Mouse (Mus musculus) urinary bladder, postnatal 36 days (tissue): Measurements from ENCODE around the gene Cks1b.
A peak's percentile ranks its signal among the peaks of the same experiment; 100 is the strongest.
"Not testable (repeated sequence)": the region's sequence is repeated elsewhere in the genome, so short reads cannot be mapped to it uniquely, and the experiment has no call there.

Experiments
- DNase-seq, 2 experiments: peaks; one replicate each; pipeline ENCODE4 v3.0.0; 2022; ENCODE audit warnings: low spot score in 2 of 2, mixed read lengths in 1 of 2

The Cks1b gene

DNA sequence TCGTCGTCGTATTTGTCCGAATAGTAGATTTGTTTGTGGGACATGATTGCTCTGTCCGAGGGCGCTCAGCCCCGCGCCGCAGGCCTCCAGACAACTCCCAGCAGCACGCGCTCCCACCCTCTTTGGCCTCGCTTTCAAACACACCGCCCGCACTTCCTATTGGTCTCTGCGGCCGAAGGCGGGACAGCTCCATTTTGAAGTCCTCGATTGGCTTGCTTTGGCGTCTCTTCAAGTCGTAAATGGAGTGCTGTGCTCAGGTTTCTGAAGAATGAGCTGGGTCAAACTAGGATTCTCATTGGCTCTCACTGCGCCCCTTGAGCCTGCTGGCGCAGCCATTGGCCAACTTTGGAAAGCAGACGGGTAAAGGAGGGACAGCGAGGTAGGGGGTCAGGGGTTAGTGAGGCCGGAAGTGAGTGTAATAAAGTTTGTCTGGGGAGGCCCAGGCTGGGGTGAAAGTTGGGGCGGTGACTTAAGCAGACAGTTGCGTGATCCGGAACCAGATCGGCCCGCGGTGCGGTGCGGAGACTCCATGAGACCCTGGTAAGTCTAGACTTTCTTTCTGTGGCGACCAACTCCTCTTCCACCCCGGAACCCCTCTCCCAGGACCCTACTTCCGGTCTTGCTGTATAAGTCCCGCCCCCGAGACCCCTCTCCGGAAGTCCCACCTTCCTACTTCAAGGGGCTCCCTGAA, at the start of gene Cks1b, which contains the start of gene Shc1:
Cks1b (minus strand) TSS at position 214 of the 691 bp plus-strand sequence.
Shc1 (plus strand) TSS at position 274 of the 691 bp plus-strand sequence.
- peak; percentile 88 to 94 for DNase-seq

- DNase-seq: peak; percentile 83 to 91
These were observed 41.0 kb upstream of the Cks1b start for GRCm38 (mm10) chr3:89458965-89459807.

DNA sequence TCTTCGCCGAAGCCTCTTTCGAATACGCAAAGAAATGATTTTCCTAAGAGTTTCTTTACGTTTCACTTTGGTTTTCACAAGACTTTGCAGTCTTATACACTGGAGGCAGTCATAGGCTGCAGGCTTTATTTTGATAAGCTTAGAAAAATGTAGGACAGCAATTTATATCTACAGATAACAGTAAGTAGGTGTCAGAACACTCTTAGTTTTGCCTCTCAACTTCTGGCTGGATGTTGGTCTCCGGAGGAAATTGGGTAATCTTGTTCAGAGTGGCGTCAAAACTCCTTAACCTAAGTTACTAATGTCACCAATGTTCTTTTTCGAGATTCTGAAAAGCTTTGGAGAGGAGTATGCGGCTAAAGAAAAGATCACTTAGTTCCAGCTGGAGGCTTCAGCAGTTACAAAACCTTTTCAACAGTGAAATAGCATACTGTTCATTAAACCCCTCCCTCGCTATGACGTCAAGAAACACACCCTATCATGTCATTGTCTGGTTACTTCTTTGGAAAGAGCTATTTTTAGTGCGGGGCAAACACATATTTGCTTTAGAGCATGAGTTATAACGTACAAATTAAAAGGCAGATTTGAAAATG, 40.3 kb upstream of the Cks1b start:
- no peak for DNase-seq

GRCm38 (mm10) chr3:89456726-89457665, 38.8 kb upstream of the Cks1b start:
- peak; percentile 51 to 60 for DNase-seq

DNA sequence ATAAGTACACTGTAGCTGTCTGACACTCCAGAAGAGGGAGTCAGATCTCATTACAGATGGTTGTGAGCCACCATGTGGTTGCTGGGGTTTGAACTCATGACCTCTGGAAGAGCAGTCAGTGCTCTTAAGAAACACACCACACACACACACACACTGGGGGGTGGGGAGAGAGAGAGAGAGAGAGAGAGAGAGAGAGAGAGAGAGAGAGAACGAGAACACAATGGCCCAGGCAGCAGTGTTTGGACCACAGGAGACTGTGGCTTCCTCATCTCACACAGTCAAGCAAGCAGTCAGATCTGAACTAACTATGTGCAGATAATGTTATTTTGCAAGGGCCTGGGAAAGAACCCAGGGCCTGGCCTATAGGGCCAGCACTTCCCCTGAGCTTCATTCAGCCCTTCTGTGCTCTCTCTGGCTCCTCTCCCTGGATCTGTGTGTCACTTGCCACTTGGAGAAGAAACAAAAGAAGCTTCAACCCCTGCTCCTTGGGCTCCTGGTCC, 37.7 kb upstream of the Cks1b start:
- DNase-seq: no peak

GRCm38 (mm10) chr3:89454401-89455177, 36.4 kb upstream of the Cks1b start, which contains the start of gene Pmvk:
TSS of gene Pmvk (plus strand) at chr3:89454541.
- no peak for DNase-seq

- DNase-seq: no peak
These were observed 33.7 kb upstream of the Cks1b start for GRCm38 (mm10) chr3:89451916-89452315.

DNA sequence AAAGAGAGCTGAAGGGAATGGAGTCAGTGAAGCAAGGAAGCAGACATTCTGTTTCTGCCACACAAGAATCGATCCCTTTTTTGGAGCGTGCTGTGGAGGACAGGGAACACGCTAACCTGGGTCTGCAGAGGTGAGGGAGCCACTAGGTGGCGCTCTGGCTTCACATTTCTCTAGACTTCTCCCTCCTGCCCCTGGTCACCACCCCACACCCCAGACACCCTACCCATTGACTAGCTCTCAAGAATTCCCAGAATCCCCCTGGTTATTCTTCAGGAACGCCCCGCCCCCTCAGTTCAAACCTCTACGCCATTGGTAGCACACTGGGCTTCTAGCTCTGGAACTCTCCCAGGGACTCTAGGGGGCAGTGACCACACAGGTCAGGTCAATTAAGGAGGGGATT, 31.4 kb upstream of the Cks1b start:
- DNase-seq: peak; percentile 40 to 57

DNA sequence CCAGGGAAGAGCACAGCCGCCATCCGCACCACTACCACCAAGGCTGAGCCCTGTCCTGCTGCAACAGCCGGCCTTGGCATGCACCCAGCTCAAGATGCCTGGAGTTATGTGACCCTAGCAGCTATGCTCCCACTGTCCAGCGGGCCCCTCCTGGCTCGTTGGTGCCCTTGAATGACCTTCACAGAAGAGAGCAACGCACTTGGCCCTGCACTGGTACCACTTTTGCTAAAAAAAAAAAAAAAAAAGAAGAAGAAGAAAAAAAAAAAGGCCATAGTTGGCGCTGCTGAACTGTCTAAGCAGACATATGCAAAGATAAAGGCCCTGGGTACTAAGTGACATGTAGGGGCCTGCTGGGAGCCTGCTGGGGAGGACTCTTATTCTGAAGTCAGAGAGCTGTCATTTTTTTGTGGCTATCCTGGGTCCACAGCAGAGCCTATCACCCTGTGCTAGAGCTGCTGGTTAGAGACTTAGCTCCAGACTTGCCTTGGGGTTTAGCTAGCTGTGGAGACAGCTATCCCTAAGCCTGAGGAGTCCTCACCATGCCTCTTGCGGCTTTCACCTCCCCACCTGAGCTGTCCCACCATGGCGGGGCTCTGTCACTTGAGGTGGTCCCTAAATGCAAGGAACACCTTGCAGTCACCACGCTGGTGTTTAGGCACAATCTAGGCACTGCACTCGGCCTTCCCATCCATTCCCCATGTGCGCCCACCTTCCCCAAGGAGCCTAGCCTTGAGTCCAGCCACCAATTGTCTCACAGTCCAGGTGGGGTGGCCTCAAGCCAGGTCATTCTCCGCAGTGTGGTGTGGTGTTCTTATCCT, 30.7 kb upstream of the Cks1b start:
- no peak for DNase-seq

DNA sequence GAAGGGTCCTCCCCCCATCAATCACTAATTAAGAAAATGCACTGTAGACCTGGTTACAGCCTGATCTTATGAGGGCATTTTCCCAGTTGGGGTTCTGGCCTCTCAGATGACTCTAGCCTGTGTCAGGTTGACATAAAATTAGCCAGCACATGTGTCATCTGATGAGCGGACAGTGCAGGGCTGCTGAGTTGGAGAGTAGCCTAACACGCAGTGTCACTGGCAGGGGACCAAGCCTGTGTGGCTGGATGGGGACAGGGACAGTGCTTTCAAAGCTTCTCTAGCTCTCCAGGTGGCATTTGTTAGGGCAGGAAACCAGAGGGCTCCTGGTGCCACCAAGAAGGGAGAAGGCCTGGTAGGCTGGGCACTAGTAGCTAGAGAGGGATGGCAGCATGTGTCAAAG, 22.5 kb upstream of the Cks1b start:
- DNase-seq: no peak

DNA sequence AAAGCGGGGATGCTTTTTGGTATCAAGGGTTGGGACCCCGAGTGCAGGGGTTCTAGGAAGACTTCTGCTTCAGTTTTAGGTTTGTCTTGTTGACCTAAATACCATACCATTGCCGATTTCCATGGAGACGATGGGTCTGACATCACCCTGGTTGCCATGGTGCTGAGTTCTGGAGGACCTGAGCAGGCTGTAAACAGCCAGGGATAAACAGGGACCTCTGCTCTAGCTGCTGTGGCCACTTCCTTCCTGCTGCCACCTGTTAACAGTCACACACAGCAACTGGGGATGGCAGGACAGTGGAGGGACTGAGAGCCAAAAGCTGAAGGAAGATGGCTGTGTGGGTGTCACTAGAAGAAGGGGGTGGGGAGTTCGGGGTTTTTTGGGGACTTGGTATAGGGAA, 19.1 kb upstream of the Cks1b start:
- DNase-seq: no peak

GRCm38 (mm10) chr3:89436176-89437113, 18.3 kb upstream of the Cks1b start, which contains the start of gene Pbxip1:
TSS of gene Pbxip1 (plus strand) at chr3:89436706.
- peak; percentile 58 to 66 for DNase-seq

GRCm38 (mm10) chr3:89435041-89435440, 16.9 kb upstream of the Cks1b start:
- no peak for DNase-seq

DNA sequence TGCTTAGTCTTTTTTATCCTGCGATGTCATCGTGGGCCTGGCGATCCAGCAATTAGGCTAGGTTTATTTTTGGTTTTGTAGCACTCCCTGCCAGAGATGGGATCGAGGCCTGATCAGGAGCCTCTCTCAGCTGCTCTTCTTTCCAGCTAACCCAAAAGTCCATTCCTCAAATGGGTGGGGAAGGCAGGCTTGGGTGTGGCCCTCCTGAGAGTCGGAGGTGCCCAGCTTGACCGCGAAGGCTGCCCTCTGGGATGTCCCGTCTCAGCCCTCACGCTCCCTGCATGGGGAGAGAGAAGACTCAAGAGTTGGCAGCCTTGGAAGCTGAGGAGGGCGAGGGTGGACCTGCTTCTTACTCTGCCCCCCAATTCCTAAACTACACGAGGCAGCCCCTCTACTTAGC, 16.3 kb upstream of the Cks1b start:
- DNase-seq: no peak

DNA sequence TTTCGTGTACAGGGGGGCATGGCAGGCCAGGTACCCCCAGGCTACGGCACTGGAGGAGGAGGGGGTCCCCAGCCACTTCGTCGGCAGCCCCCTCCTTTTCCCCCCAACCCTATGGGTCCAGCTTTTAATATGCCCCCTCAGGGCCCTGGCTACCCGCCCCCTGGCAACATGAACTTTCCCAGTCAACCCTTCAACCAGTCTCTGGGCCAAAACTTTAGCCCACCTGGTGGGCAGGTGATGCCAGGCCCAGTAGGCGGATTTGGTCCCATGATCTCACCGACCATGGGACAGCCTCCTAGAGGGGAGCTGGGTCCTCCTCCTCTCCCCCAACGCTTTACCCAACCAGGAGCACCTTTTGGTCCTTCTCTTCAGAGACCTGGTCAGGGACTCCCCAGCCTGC, 14.4 kb upstream of the Cks1b start:
- DNase-seq: no peak

GRCm38 (mm10) chr3:89430171-89431159, 12.3 kb upstream of the Cks1b start, which contains the start of gene Pygo2:
TSS of gene Pygo2 (plus strand) at chr3:89430214.
- DNase-seq: peak; percentile 93 to 97

DNA sequence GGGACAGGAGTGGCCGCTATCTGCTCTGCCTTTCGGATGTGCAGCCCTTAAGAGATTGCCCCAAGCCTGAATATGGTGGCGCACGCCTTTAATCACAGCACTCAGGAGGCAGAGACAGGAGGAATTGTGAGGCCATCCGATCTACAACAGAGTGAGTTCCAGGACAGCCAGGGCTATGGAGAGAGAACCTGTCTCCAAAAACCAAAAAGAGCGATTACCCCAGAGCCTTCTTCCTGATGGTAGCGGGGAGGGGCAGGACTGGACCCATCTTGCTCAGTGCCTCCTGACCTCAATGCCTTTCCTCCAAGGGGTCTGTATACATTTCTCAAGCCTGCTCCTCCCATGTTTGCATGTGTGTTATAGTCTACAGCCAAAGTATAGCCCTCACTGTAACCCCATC, 10.8 kb upstream of the Cks1b start:
- DNase-seq: not testable (repeated sequence)
